Mouse (Mus musculus): Measurements from ENCODE around the gene Gfy. TPM values are rescaled to one million over a fixed set of nuclear protein-coding genes. Genes with fewer than 3 reads are reported as not detected.
A peak's percentile ranks its signal among the peaks of the same experiment; 100 is the strongest.

Gfy gene
- polyA plus RNA-seq, 1 experiment: not detected

GRCm38 (mm10) chr7:45144368-45145174 lies 34.8 kb downstream of the Gfy start:
- no peak for TF ChIP-seq FLI1 (IDR thresholded peaks at IDR 0.05; ENCODE audit: low read length)
- Histone ChIP-seq H3K4me3 (replicated peaks) (no peak overlapping the region), H3K4me1 (peaks cover 50% of the 10 kb centered on the region), H3K36me3 (replicated peaks; ENCODE audit: low read length) (peaks cover 92% of the 10 kb centered on the region), H3K27me3 (replicated peaks) (peaks cover 37% of the 10 kb centered on the region), H3K9me3 (peaks cover 4% of the 10 kb centered on the region; the same call in 1 of the 2 replicates)

- Histone ChIP-seq H3K27me3 (replicated peaks) (peaks cover 41% of the 10 kb centered on the region), H3K9me3 (peaks cover 5% of the 10 kb centered on the region; the same call in 1 of the 2 replicates), H3K4me1 (peaks cover 65% of the 10 kb centered on the region), H3K36me3 (replicated peaks; ENCODE audit: low read length) (peaks cover 67% of the 10 kb centered on the region), H3K4me3 (replicated peaks) (no peak overlapping the region)
- no peak for TF ChIP-seq GATA1 (IDR thresholded peaks at IDR 0.05; ENCODE audit: borderline replicate concordance, low read length)
- no peak for TF ChIP-seq FLI1 (IDR thresholded peaks at IDR 0.05; ENCODE audit: low read length)
Measured at GRCm38 (mm10) chr7:45141914-45142313, 37.5 kb downstream of the Gfy start.

GRCm38 (mm10) chr7:45141319-45141718 lies 38.0 kb downstream of the Gfy start:
- peaks cover 71% of the 10 kb centered on the region for H3K4me1 ChIP-seq
- H3K36me3 ChIP-seq (replicated peaks; ENCODE audit: low read length): peaks cover 61% of the 10 kb centered on the region
- H3K27me3 ChIP-seq (replicated peaks): peaks cover 41% of the 10 kb centered on the region
- TF ChIP-seq FLI1 (IDR thresholded peaks at IDR 0.05; ENCODE audit: low read length): no peak
- TF ChIP-seq GATA1 (IDR thresholded peaks at IDR 0.05; ENCODE audit: borderline replicate concordance, low read length): no peak
- no peak overlapping the region for H3K4me3 ChIP-seq (replicated peaks)
- H3K9me3 ChIP-seq: peaks cover 5% of the 10 kb centered on the region; the same call in 1 of the 2 replicates

GRCm38 (mm10) chr7:45139904-45140723 lies 39.3 kb downstream of the Gfy start:
- Histone ChIP-seq H3K27me3 (replicated peaks) (peaks cover 32% of the 10 kb centered on the region), H3K4me1 (peaks cover 74% of the 10 kb centered on the region), H3K36me3 (replicated peaks; ENCODE audit: low read length) (peaks cover 49% of the 10 kb centered on the region), H3K9me3 (peaks cover 5% of the 10 kb centered on the region; the same call in 1 of the 2 replicates), H3K4me3 (replicated peaks) (no peak overlapping the region)
- TF ChIP-seq FLI1 (IDR thresholded peaks at IDR 0.05; ENCODE audit: low read length) (no peak), GATA1 (IDR thresholded peaks at IDR 0.05; ENCODE audit: borderline replicate concordance, low read length) (no peak)

- no peak for TF ChIP-seq FLI1 (IDR thresholded peaks at IDR 0.05; ENCODE audit: low read length)
- TF ChIP-seq GATA1 (IDR thresholded peaks at IDR 0.05; ENCODE audit: borderline replicate concordance, low read length): no peak
Measured at GRCm38 (mm10) chr7:45138403-45138802, 41.0 kb downstream of the Gfy start.

GRCm38 (mm10) chr7:45137171-45138006 lies 42.0 kb downstream of the Gfy start:
- Histone ChIP-seq H3K4me1 (peaks cover 89% of the 10 kb centered on the region), H3K4me3 (replicated peaks) (peak overlapping the region; percentile 88), H3K27me3 (replicated peaks) (peaks cover 17% of the 10 kb centered on the region), H3K9me3 (peaks cover 8% of the 10 kb centered on the region), H3K36me3 (replicated peaks; ENCODE audit: low read length) (peaks cover 42% of the 10 kb centered on the region)
- TF ChIP-seq FLI1 (IDR thresholded peaks at IDR 0.05; ENCODE audit: low read length): 0 out of 2 replicates have a peak, but pooled peaks have one; percentile 33
- TF ChIP-seq GATA1 (IDR thresholded peaks at IDR 0.05; ENCODE audit: borderline replicate concordance, low read length): peak; percentile 98

More at GRCm38 (mm10) chr7:45138403-45138802, 41.0 kb downstream of the Gfy start:
- Histone ChIP-seq H3K27me3 (replicated peaks) (peaks cover 26% of the 10 kb centered on the region), H3K36me3 (replicated peaks; ENCODE audit: low read length) (peaks cover 43% of the 10 kb centered on the region), H3K4me3 (replicated peaks) (no peak overlapping the region), H3K4me1 (peaks cover 91% of the 10 kb centered on the region), H3K9me3 (peaks cover 6% of the 10 kb centered on the region)

GRCm38 (mm10) chr7:45135993-45136567 lies 43.3 kb downstream of the Gfy start, which contains the start of the genes Gm45713 and Flt3l:
Gm45713 (minus strand) TSS chr7:45136231.
Flt3l (minus strand) TSS chr7:45136432.
- Histone ChIP-seq H3K27me3 (replicated peaks) (peaks cover 12% of the 10 kb centered on the region), H3K9me3 (peaks cover 8% of the 10 kb centered on the region), H3K36me3 (replicated peaks; ENCODE audit: low read length) (peaks cover 43% of the 10 kb centered on the region), H3K4me3 (replicated peaks) (peak within 1 kb of the TSS; percentile 92), H3K4me1 (peaks cover 88% of the 10 kb centered on the region)
- TF ChIP-seq GATA1 (IDR thresholded peaks at IDR 0.05; ENCODE audit: borderline replicate concordance, low read length) (no peak), FLI1 (IDR thresholded peaks at IDR 0.05; ENCODE audit: low read length) (no peak)

- H3K4me3 ChIP-seq (replicated peaks): peak overlapping the region; percentile 92
- peaks cover 12% of the 10 kb centered on the region for H3K27me3 ChIP-seq (replicated peaks)
- H3K36me3 ChIP-seq (replicated peaks; ENCODE audit: low read length): peaks cover 45% of the 10 kb centered on the region
- TF ChIP-seq FLI1 (IDR thresholded peaks at IDR 0.05; ENCODE audit: low read length) (no peak), GATA1 (IDR thresholded peaks at IDR 0.05; ENCODE audit: borderline replicate concordance, low read length) (no peak)
- H3K9me3 ChIP-seq: peaks cover 8% of the 10 kb centered on the region
- H3K4me1 ChIP-seq: peaks cover 87% of the 10 kb centered on the region
Measured at GRCm38 (mm10) chr7:45135370-45135769, 44.0 kb downstream of the Gfy start.

All from megakaryocyte, embryonic 14.5 days (primary cell).